Mouse (Mus musculus): ENCODE measurements at regions not wholly inside any gene's neighbourhood (a gene's known extent, or its start where the extent isn't known, plus 50 kb on each side); places are given as distances from the start of the nearest gene placed in this dataset.
A peak's percentile ranks its signal among the peaks of the same experiment; 100 is the strongest.

- H3K4me1 ChIP-seq (ENCODE audit: control insufficient read depth, insufficient read depth, insufficient read length): no peaks in the 10 kb centered on the region
- no peaks in the 10 kb centered on the region for H3K36me3 ChIP-seq (ENCODE audit: control insufficient read depth, insufficient read depth, low read length)
- no peak overlapping the region for H3K4me3 ChIP-seq (ENCODE audit: extremely low read depth, insufficient read depth, insufficient read length)
- WGBS: 61% methylated on average over 3 of the region's 3 CpGs
- TF ChIP-seq CTCF (IDR thresholded peaks at IDR 0.05; ENCODE audit: extremely low read depth, insufficient read depth, insufficient read length, insufficient replicate concordance): no peak
- no peak for TF ChIP-seq POLR2A (IDR thresholded peaks at IDR 0.05; ENCODE audit: low read depth, low read length)
- H3K27ac ChIP-seq (ENCODE audit: insufficient read depth, low read length): no peak overlapping the region
- no peaks in the 10 kb centered on the region for H3K27me3 ChIP-seq (ENCODE audit: control insufficient read depth, insufficient read depth, low read length)
- DNase-seq (ENCODE audit: low read depth in 1 of 2, low spot score in 2 of 2): no peak
Measured at GRCm38 (mm10) chr3:61478861-61479584, 113.3 kb upstream of the B430305J03Rik start.

- no peak for DNase-seq (ENCODE audit: low read depth in 1 of 2, low spot score in 2 of 2)
- 39% methylated on average over 2 of the region's 2 CpGs for WGBS
- Histone ChIP-seq H3K4me3 (ENCODE audit: extremely low read depth, insufficient read depth, insufficient read length) (no peak overlapping the region), H3K36me3 (ENCODE audit: control insufficient read depth, insufficient read depth, low read length) (no peaks in the 10 kb centered on the region), H3K4me1 (ENCODE audit: control insufficient read depth, insufficient read depth, insufficient read length) (no peaks in the 10 kb centered on the region), H3K27me3 (ENCODE audit: control insufficient read depth, insufficient read depth, low read length) (no peaks in the 10 kb centered on the region), H3K27ac (ENCODE audit: insufficient read depth, low read length) (no peak overlapping the region)
- no peak for TF ChIP-seq POLR2A (IDR thresholded peaks at IDR 0.05; ENCODE audit: low read depth, low read length)
Measured at GRCm38 (mm10) chr3:61475018-61475417, 109.3 kb upstream of the B430305J03Rik start.

DNA sequence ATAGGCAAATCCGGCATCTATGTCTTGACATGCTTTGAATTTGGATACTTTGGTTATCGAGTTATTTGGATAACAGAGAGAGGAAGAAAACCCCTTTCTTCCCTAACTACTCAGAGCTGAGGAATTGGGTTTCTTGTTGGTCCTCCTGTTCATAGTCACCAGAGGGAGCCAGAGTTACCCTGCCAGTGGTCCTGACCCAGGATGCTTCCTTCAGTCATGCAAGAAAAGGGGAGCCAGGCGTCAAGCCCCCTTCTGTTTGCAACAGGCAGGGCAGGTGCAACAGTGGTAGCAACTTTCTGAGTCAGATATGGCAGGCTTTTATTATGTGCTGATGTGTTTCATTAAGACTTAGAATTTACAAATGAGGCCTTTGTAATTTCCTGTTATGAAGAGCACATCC is 101.4 kb upstream of the B430305J03Rik start:
- Histone ChIP-seq H3K4me3 (ENCODE audit: extremely low read depth, insufficient read depth, insufficient read length) (no peak overlapping the region), H3K4me1 (ENCODE audit: control insufficient read depth, insufficient read depth, insufficient read length) (no peaks in the 10 kb centered on the region), H3K27ac (ENCODE audit: insufficient read depth, low read length) (no peak overlapping the region), H3K27me3 (ENCODE audit: control insufficient read depth, insufficient read depth, low read length) (no peaks in the 10 kb centered on the region), H3K36me3 (ENCODE audit: control insufficient read depth, insufficient read depth, low read length) (no peaks in the 10 kb centered on the region)
- WGBS: 41% methylated on average over 3 of the region's 3 CpGs
- peak; percentile 47; the same call in 1 of the 2 replicates for TF ChIP-seq CTCF (IDR thresholded peaks at IDR 0.05; ENCODE audit: extremely low read depth, insufficient read depth, insufficient read length, insufficient replicate concordance)
- TF ChIP-seq POLR2A (IDR thresholded peaks at IDR 0.05; ENCODE audit: low read depth, low read length): no peak
- no peak for DNase-seq (ENCODE audit: low read depth in 1 of 2, low spot score in 2 of 2)

- DNase-seq (ENCODE audit: low read depth in 1 of 2, low spot score in 2 of 2): no peak
- H3K27ac ChIP-seq (ENCODE audit: insufficient read depth, low read length): no peak overlapping the region
- no peaks in the 10 kb centered on the region for H3K4me1 ChIP-seq (ENCODE audit: control insufficient read depth, insufficient read depth, insufficient read length)
- 81% methylated on average over 2 of the region's 2 CpGs for WGBS
- no peaks in the 10 kb centered on the region for H3K36me3 ChIP-seq (ENCODE audit: control insufficient read depth, insufficient read depth, low read length)
- TF ChIP-seq POLR2A (IDR thresholded peaks at IDR 0.05; ENCODE audit: low read depth, low read length): no peak
- TF ChIP-seq CTCF (IDR thresholded peaks at IDR 0.05; ENCODE audit: extremely low read depth, insufficient read depth, insufficient read length, insufficient replicate concordance): no peak
- H3K27me3 ChIP-seq (ENCODE audit: control insufficient read depth, insufficient read depth, low read length): no peaks in the 10 kb centered on the region
- no peak overlapping the region for H3K4me3 ChIP-seq (ENCODE audit: extremely low read depth, insufficient read depth, insufficient read length)
Measured at GRCm38 (mm10) chr3:61466641-61467040, 100.9 kb upstream of the B430305J03Rik start.

DNA sequence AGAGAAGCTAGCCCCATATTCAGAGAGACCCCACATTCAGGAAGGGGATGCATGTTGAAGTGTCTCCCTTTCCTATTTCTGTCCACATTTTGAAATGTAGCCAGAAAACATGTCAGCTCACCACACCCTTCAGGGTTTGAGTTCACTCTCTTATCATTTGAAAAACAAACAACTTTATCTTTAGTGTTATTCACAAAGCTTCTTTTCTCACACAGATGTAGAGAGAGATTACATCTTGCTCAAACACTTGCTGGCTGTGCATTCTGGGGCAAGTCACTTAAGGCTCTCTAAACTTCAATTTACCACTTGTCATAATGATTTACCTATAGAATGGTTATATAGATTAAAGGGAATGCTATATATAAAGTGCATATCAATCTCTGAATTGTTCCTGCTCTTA is 94.3 kb upstream of the B430305J03Rik start:
- Histone ChIP-seq H3K27me3 (ENCODE audit: control insufficient read depth, insufficient read depth, low read length) (no peaks in the 10 kb centered on the region), H3K4me1 (ENCODE audit: control insufficient read depth, insufficient read depth, insufficient read length) (no peaks in the 10 kb centered on the region), H3K36me3 (ENCODE audit: control insufficient read depth, insufficient read depth, low read length) (no peaks in the 10 kb centered on the region), H3K4me3 (ENCODE audit: extremely low read depth, insufficient read depth, insufficient read length) (no peak overlapping the region), H3K27ac (ENCODE audit: insufficient read depth, low read length) (no peak overlapping the region)
- no peak for TF ChIP-seq POLR2A (IDR thresholded peaks at IDR 0.05; ENCODE audit: low read depth, low read length)
- no peak for TF ChIP-seq CTCF (IDR thresholded peaks at IDR 0.05; ENCODE audit: extremely low read depth, insufficient read depth, insufficient read length, insufficient replicate concordance)
- DNase-seq (ENCODE audit: low read depth in 1 of 2, low spot score in 2 of 2): no peak

DNA sequence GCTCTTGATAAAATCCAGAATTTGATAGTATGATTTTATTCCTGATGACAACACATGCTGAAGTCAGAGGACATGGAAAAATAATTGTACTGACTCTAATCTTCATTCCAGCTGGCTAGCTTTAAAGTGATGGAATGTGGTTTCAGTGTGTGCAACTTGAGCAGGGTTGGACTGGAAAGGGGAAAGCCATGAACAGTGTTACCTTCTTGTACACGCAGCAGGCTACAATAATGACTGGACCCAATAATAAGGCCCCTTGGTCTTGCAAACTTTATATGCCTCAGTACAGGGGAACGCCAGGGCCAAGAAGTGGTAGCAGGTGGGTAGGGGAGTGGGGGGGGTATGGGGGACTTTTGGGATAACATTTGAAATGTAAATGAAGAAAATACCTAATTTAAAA is 90.8 kb upstream of the B430305J03Rik start:
- TF ChIP-seq POLR2A (IDR thresholded peaks at IDR 0.05; ENCODE audit: low read depth, low read length) (no peak), CTCF (IDR thresholded peaks at IDR 0.05; ENCODE audit: extremely low read depth, insufficient read depth, insufficient read length, insufficient replicate concordance) (no peak)
- 92% methylated on average over 2 of the region's 2 CpGs for WGBS
- no peaks in the 10 kb centered on the region for H3K27me3 ChIP-seq (ENCODE audit: control insufficient read depth, insufficient read depth, low read length)
- H3K36me3 ChIP-seq (ENCODE audit: control insufficient read depth, insufficient read depth, low read length): no peaks in the 10 kb centered on the region
- H3K4me3 ChIP-seq (ENCODE audit: extremely low read depth, insufficient read depth, insufficient read length): no peak overlapping the region
- no peak overlapping the region for H3K27ac ChIP-seq (ENCODE audit: insufficient read depth, low read length)
- H3K4me1 ChIP-seq (ENCODE audit: control insufficient read depth, insufficient read depth, insufficient read length): no peaks in the 10 kb centered on the region
- no peak for DNase-seq (ENCODE audit: low read depth in 1 of 2, low spot score in 2 of 2)

GRCm38 (mm10) chr3:61442000-61442739 is 76.4 kb upstream of the B430305J03Rik start:
- Histone ChIP-seq H3K36me3 (ENCODE audit: control insufficient read depth, insufficient read depth, low read length) (no peaks in the 10 kb centered on the region), H3K4me3 (ENCODE audit: extremely low read depth, insufficient read depth, insufficient read length) (no peak overlapping the region), H3K27me3 (ENCODE audit: control insufficient read depth, insufficient read depth, low read length) (no peaks in the 10 kb centered on the region), H3K27ac (ENCODE audit: insufficient read depth, low read length) (no peak overlapping the region), H3K4me1 (ENCODE audit: control insufficient read depth, insufficient read depth, insufficient read length) (no peaks in the 10 kb centered on the region)
- no peak for TF ChIP-seq CTCF (IDR thresholded peaks at IDR 0.05; ENCODE audit: extremely low read depth, insufficient read depth, insufficient read length, insufficient replicate concordance)
- TF ChIP-seq POLR2A (IDR thresholded peaks at IDR 0.05; ENCODE audit: low read depth, low read length): no peak
- 76% methylated on average over 2 of the region's 2 CpGs for WGBS
- no peak for DNase-seq (ENCODE audit: low read depth in 1 of 2, low spot score in 2 of 2)

All from spleen, adult 2 months (tissue).